Mouse (Mus musculus) embryonic facial prominence, embryonic 12.5 days (tissue): ENCODE results near the gene Epha8. TPM values are rescaled to one million over a fixed set of nuclear protein-coding genes. Genes with fewer than 3 reads are reported as not detected.

Experiments used
- ATAC-seq: fragments of 200-750 bp; cut with Nextera tagmentation; 2 replicates; pipeline ENCODE4 v1.8.0; 2017; ENCODE audit not compliant: insufficient number of reproducible peaks, insufficient read depth, low FRiP score, low TSS enrichment
- H3K27ac ChIP-seq: fragments of 300-500 bp; sonication (generic); 2 replicates; pipeline ENCODE4 v1.5.1; 2016; ENCODE audit warnings: mild to moderate bottlenecking
- H3K27me3 ChIP-seq: fragments of 300-500 bp; sonication (generic); 2 replicates; pipeline ENCODE4 v1.6.1; 2016; ENCODE audit warnings: mild to moderate bottlenecking, moderate library complexity
- H3K36me3 ChIP-seq: fragments of 300-500 bp; sonication (generic); 2 replicates; pipeline ENCODE4 v1.6.1; 2016; ENCODE audit warnings: mild to moderate bottlenecking
- H3K4me1 ChIP-seq: fragments of 300-500 bp; sonication (generic); 2 replicates; pipeline ENCODE4 v1.6.1; 2016
- H3K4me2 ChIP-seq: fragments of 300-500 bp; sonication (generic); replicated peaks from 2 replicates; pipeline ENCODE4 v1.6.1; 2016; ENCODE audit warnings: mild to moderate bottlenecking, moderate library complexity
- H3K4me3 ChIP-seq: fragments of 300-500 bp; sonication (generic); 2 replicates; pipeline ENCODE4 v1.5.1; 2016; ENCODE audit warnings: mild to moderate bottlenecking
- H3K9ac ChIP-seq: fragments of 300-500 bp; sonication (generic); 2 replicates; pipeline ENCODE4 v1.6.1; 2016; ENCODE audit warnings: mild to moderate bottlenecking, moderate library complexity
- H3K9me3 ChIP-seq: fragments of 300-500 bp; sonication (generic); 2 replicates; pipeline ENCODE4 v1.6.1; 2016; ENCODE audit warnings: mild to moderate bottlenecking, moderate library complexity
- WGBS: fragments of 180-500 bp; shearing (Covaris S2); methylation state at CpG from one replicate; pipeline ENCODE4 v1.1.7; 2016; 5-methylcytosine and 5-hydroxymethylcytosine counted together
- polyA plus RNA-seq: library from polyadenylated mRNA; unstranded; fragments of >200 nt; fragmentation: Nextera tagmentation; extraction: Ambion mirVana; gene quantifications from 2 replicates; pipeline ENCODE4 v1.2.1, GENCODE M21; 2016

Epha8 gene
- polyA plus RNA-seq, 1 experiment from 2014 or later, result 1.4 TPM

DNA sequence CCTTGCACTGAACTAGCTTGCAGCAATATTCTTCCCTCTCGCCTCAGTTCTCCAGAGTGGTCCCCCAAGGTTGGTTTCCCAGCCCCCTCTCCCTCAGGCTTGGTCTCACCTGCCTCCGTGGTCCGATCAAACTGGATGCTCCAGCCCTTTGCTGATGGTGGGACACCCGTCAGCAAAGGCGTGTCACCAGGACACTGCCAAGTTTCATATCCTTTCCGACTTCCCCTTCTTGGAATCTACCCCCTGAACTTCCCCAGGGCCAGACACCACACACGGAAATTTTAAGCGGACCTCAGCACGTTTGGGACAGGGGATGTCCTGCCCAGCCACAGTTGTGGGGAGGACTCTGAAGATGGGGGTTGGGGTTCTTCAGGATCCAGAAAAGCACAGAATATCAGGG, 58.0 kb downstream of the Epha8 start, which contains the start of gene C1qa:
Gene C1qa, minus strand, starts transcription at position 167 of the 400 bp plus-strand sequence.
- no peak within 1 kb of the TSS for H3K4me3 ChIP-seq
- H3K4me2 ChIP-seq, result no peak within 1 kb of the TSS
- H3K27ac ChIP-seq, result no peak within 1 kb of the TSS
- ATAC-seq, result no peak
- H3K9ac ChIP-seq, result no peak within 1 kb of the TSS
- no peaks in the 10 kb centered on the region for H3K9me3 ChIP-seq
- H3K27me3 ChIP-seq, result peaks cover 51% of the 10 kb centered on the region
- H3K4me1 ChIP-seq, result peaks cover 6% of the 10 kb centered on the region; the same call in 1 of the 2 replicates
- WGBS, result 77% methylated on average over 9 of the region's 9 CpGs
- H3K36me3 ChIP-seq, result no peaks in the 10 kb centered on the region

DNA sequence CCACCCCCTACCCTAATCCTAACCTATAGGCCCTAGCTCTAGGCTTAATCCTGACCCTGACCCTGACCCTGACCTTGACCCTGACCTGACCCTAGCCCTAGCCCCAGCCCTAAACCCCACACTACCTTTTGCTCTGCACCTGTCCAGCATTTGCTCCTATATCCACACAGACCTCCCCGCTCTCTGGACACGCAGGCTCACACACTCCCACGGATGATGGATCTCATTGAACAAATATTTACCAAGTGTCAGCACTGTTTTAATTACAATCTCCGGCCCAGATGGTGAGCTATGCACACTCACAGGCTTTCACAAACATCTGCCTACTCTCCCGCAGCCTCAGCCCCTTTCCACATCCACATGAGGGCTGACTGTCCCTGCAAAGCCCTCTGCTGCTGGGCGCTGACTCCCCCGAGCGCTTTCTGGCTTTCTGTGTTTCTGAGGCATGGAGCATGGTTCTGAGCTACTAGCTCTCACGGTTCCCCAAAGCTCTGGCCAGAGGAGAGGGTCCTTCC, 58.5 kb downstream of the Epha8 start:
- WGBS, result 64% methylated on average over 9 of the region's 9 CpGs

DNA sequence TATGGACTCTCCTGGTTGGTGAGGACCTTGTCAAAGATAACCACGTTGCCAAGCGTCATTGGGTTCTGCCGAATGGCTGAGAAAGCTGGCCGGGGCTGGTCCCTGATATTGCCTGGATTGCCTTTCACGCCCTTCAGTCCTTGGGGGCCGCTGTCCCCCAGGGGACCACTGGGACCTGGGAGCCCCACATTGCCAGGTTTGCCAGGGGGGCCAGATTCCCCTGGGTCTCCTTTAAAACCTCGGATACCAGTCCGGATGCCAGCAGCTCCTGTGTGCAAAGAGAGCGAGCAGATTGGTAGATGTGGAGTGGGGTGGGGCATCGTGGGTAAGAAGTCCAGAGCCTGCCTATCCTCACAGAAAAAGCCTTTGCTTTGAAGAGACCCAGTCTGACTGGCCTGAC, 60.2 kb downstream of the Epha8 start:
- Histone ChIP-seq H3K36me3 (no peaks in the 10 kb centered on the region), H3K4me1 (peaks cover 6% of the 10 kb centered on the region; the same call in 1 of the 2 replicates), H3K4me2 (0 out of 2 replicates have a peak overlapping the region, but pooled peaks have one; percentile 21), H3K9me3 (no peaks in the 10 kb centered on the region), H3K9ac (no peak overlapping the region), H3K4me3 (no peak overlapping the region), H3K27me3 (peaks cover 57% of the 10 kb centered on the region), H3K27ac (no peak overlapping the region)
- WGBS, result 41% methylated on average over 10 of the region's 10 CpGs
- ATAC-seq, result no peak

More for the DNA sequence above, 58.5 kb downstream of the Epha8 start:
- H3K9me3 ChIP-seq, result no peaks in the 10 kb centered on the region
- H3K27me3 ChIP-seq, result peaks cover 48% of the 10 kb centered on the region
- no peak overlapping the region for H3K27ac ChIP-seq
- H3K4me3 ChIP-seq, result no peak overlapping the region
- H3K9ac ChIP-seq, result no peak overlapping the region
- no peaks in the 10 kb centered on the region for H3K36me3 ChIP-seq
- H3K4me1 ChIP-seq, result peaks cover 6% of the 10 kb centered on the region; the same call in 1 of the 2 replicates
- H3K4me2 ChIP-seq, result no peak overlapping the region
- no peak for ATAC-seq

GRCm38 (mm10) chr4:136895861-136896260, 60.8 kb downstream of the Epha8 start:
- Histone ChIP-seq H3K4me1 (peaks cover 6% of the 10 kb centered on the region; the same call in 1 of the 2 replicates), H3K9ac (no peak overlapping the region), H3K4me3 (no peak overlapping the region), H3K36me3 (no peaks in the 10 kb centered on the region), H3K4me2 (peak overlapping the region; percentile 21; the same call in 1 of the 2 replicates), H3K9me3 (no peaks in the 10 kb centered on the region), H3K27ac (no peak overlapping the region), H3K27me3 (peaks cover 57% of the 10 kb centered on the region)
- 3% methylated on average over 15 of the region's 15 CpGs for WGBS
- no peak for ATAC-seq

GRCm38 (mm10) chr4:136894821-136895220, 61.8 kb downstream of the Epha8 start:
- peaks cover 57% of the 10 kb centered on the region for H3K27me3 ChIP-seq
- no peak overlapping the region for H3K4me3 ChIP-seq
- H3K4me2 ChIP-seq, result no peak overlapping the region
- no peak for ATAC-seq
- H3K36me3 ChIP-seq, result no peaks in the 10 kb centered on the region
- 69% methylated on average over 4 of the region's 4 CpGs for WGBS
- H3K9ac ChIP-seq, result no peak overlapping the region
- no peak overlapping the region for H3K27ac ChIP-seq
- peaks cover 6% of the 10 kb centered on the region; the same call in 1 of the 2 replicates for H3K4me1 ChIP-seq
- H3K9me3 ChIP-seq, result no peaks in the 10 kb centered on the region

DNA sequence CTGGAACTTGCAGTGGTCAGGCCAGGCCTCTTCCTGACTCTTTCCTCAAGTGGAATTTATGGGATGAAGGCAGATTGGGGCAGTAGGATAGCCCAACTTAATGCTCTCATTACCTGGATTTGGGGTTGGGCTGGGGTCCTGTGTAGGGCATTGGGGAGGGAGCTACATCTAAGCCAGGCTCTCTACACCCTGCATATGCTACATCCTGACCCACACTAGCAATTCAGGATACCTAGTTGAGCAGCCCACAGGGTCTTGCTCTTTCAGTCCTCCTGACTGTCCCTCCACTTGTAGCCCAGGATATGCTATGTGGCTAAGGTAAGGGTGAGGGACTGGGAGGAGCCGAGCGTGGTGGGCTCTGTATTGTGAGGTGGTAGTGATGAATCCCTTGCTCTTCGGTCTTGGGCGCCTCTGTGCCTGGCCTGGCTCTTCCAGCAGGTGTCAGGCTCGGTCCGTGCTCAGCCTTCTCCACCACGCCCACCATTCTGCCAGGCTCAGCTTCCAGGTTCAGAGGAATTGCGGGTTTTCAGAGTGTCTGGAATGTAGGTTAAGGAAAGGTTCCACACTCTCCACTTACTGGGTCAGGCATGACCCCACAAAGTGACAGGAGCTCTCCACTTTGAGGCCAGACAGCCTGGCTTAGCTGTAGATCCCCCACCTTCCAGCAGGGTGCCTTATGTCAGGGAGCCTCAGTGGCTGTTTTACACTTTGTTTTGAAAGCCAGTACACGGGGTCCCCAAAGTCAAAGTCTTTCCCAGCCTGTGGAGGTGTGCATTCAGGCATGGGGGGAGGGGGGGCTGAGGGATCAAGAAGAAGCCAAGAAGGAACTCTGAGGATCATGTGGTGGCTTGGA, 62.7 kb downstream of the Epha8 start:
- no peak overlapping the region for H3K27ac ChIP-seq
- peaks cover 6% of the 10 kb centered on the region; the same call in 1 of the 2 replicates for H3K4me1 ChIP-seq
- WGBS, result 9% methylated on average over 9 of the region's 9 CpGs
- peaks cover 57% of the 10 kb centered on the region for H3K27me3 ChIP-seq
- no peak overlapping the region for H3K4me3 ChIP-seq
- no peak overlapping the region; the same call in 1 of the 2 replicates for H3K9ac ChIP-seq
- H3K4me2 ChIP-seq, result no peak overlapping the region
- ATAC-seq, result no peak
- H3K9me3 ChIP-seq, result no peaks in the 10 kb centered on the region
- no peaks in the 10 kb centered on the region for H3K36me3 ChIP-seq

GRCm38 (mm10) chr4:136892811-136893210, 63.8 kb downstream of the Epha8 start, which contains the start of gene C1qc:
C1qc (minus strand) TSS chr4:136893065.
- Histone ChIP-seq H3K27me3 (peaks cover 55% of the 10 kb centered on the region), H3K36me3 (no peaks in the 10 kb centered on the region), H3K4me2 (no peak within 1 kb of the TSS), H3K9me3 (no peaks in the 10 kb centered on the region), H3K9ac (no peak within 1 kb of the TSS), H3K4me1 (peaks cover 6% of the 10 kb centered on the region; the same call in 1 of the 2 replicates), H3K4me3 (no peak within 1 kb of the TSS), H3K27ac (no peak within 1 kb of the TSS)
- no peak for ATAC-seq
- 56% methylated on average over 5 of the region's 5 CpGs for WGBS

GRCm38 (mm10) chr4:136892371-136892770, 64.2 kb downstream of the Epha8 start:
- Histone ChIP-seq H3K27me3 (peaks cover 51% of the 10 kb centered on the region), H3K4me2 (no peak overlapping the region), H3K4me3 (no peak overlapping the region), H3K36me3 (no peaks in the 10 kb centered on the region), H3K9me3 (no peaks in the 10 kb centered on the region), H3K9ac (no peak overlapping the region), H3K4me1 (peaks cover 6% of the 10 kb centered on the region; the same call in 1 of the 2 replicates), H3K27ac (no peak overlapping the region)
- ATAC-seq, result no peak
- WGBS, result 63% methylated on average over 7 of the region's 7 CpGs

- no peak overlapping the region for H3K4me2 ChIP-seq
- no peak overlapping the region for H3K9ac ChIP-seq
- 79% methylated on average over 4 of the region's 4 CpGs for WGBS
- peaks cover 38% of the 10 kb centered on the region for H3K27me3 ChIP-seq
- H3K4me3 ChIP-seq, result no peak overlapping the region
- peaks cover 4% of the 10 kb centered on the region; the same call in 1 of the 2 replicates for H3K4me1 ChIP-seq
- no peak for ATAC-seq
- H3K9me3 ChIP-seq, result no peaks in the 10 kb centered on the region
- H3K36me3 ChIP-seq, result no peaks in the 10 kb centered on the region
- no peak overlapping the region for H3K27ac ChIP-seq
These were observed 65.5 kb downstream of the Epha8 start for GRCm38 (mm10) chr4:136891115-136891514.

DNA sequence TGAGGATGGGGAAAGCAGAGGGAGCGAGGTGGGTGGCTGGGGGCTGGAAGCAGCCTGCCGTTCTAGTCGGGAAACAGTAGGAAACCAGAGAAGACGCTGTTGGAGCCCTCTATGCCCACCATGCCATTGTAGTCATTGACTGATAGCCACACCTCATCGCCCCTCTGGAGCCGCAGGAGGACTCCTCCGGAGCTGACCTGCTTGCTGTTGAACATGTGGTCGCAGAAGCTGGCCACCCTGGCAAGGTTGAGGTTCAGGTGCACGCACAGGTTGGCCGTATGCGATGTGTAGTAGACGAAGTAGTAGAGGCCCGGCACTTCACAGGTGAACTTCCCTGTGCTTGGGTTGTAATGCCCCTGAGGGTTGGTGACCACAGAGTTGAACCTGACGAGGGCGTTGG, 66.6 kb downstream of the Epha8 start:
- H3K36me3 ChIP-seq, result no peaks in the 10 kb centered on the region
- H3K4me1 ChIP-seq, result no peaks in the 10 kb centered on the region
- WGBS, result 82% methylated on average over 15 of the region's 15 CpGs
- no peak overlapping the region for H3K4me2 ChIP-seq
- no peaks in the 10 kb centered on the region for H3K9me3 ChIP-seq
- no peak for ATAC-seq
- H3K27me3 ChIP-seq, result peaks cover 27% of the 10 kb centered on the region
- no peak overlapping the region for H3K4me3 ChIP-seq
- H3K9ac ChIP-seq, result no peak overlapping the region
- no peak overlapping the region for H3K27ac ChIP-seq

DNA sequence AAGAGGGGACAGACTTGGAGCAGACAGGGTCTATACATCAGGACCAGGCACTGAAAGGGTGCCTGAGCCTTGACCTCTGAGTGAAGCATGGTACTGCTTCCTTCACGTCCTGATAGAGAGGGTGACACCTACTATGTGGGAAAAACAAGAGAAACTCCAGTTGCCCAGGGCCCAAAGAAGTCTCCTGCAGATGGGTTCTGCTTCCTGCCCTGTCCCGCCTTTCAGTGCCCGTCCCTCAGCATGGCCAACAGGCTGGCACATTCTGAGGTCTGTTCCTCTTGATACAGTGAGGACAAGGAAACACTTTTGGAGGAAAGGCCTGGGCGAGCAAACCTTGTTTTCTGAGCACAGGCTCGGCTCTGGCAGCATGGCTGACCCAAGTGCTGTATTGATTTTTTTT, 68.9 kb downstream of the Epha8 start:
- H3K4me1 ChIP-seq, result no peaks in the 10 kb centered on the region
- no peak overlapping the region for H3K4me2 ChIP-seq
- H3K4me3 ChIP-seq, result no peak overlapping the region
- no peaks in the 10 kb centered on the region for H3K9me3 ChIP-seq
- WGBS, result 78% methylated on average over 5 of the region's 5 CpGs
- no peaks in the 10 kb centered on the region for H3K36me3 ChIP-seq
- H3K27me3 ChIP-seq, result peaks cover 12% of the 10 kb centered on the region
- no peak for ATAC-seq
- no peak overlapping the region for H3K9ac ChIP-seq
- H3K27ac ChIP-seq, result no peak overlapping the region

- Histone ChIP-seq H3K4me2 (no peak within 1 kb of the TSS), H3K9me3 (no peaks in the 10 kb centered on the region), H3K4me3 (no peak within 1 kb of the TSS), H3K9ac (no peak within 1 kb of the TSS), H3K27me3 (no peaks in the 10 kb centered on the region), H3K36me3 (no peaks in the 10 kb centered on the region), H3K27ac (no peak within 1 kb of the TSS), H3K4me1 (no peaks in the 10 kb centered on the region)
- ATAC-seq, result no peak
- 68% methylated on average over 7 of the region's 7 CpGs for WGBS
These were observed 70.5 kb downstream of the Epha8 start, which contains the start of gene C1qb for GRCm38 (mm10) chr4:136886101-136886500. C1qb (minus strand) TSS chr4:136886187.
